In the genomic region with DNA sequence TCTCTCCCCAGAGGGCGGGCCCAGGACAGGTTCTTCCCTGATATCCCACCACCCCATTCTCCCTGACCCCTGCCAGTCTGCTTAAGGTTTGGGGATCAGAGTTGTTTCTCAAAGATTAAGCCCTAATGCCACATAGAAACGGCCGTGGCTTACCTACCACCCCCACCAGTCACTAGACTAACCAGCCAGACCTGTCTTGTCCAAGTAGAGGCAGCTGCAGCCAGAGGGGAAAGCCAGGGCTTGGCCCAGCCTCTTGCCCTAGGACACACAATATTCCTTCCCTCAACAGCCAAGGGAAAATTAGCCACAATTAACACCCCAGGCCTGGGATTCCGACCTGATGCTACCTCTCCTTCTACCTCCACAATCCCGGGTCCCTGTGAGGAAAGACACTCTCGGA, we compare ENCODE assay signal across 1 mouse cellular context.
TF ChIP-seq lines count a peak whose summit lies in the region.

No protein-coding gene starts in this region.

TF ChIP-seq in CH12.LX, 34 proteins besides CTCF, POLR2A, EP300 and RAD21:
- no peak for TF ChIP-seq MXI1 (IDR thresholded peaks at IDR 0.05; ENCODE audit: low read depth, low read length)
- no peak for TF ChIP-seq RCOR1 (conservative IDR thresholded peaks at IDR 0.05; ENCODE audit: low read depth, low read length)
- no peak for TF ChIP-seq ZNF384 (IDR thresholded peaks at IDR 0.05; ENCODE audit: low read depth, low read length)
- TF ChIP-seq UBTF (IDR thresholded peaks at IDR 0.05; ENCODE audit: low read depth, low read length) = no peak
- TF ChIP-seq SIN3A (IDR thresholded peaks at IDR 0.05; ENCODE audit: low read length) = no peak
- TF ChIP-seq MAX (IDR thresholded peaks at IDR 0.05; ENCODE audit: low read length) = no peak
- no peak for TF ChIP-seq MEF2A (IDR thresholded peaks at IDR 0.05; ENCODE audit: borderline replicate concordance, low read depth, low read length)
- no peak for TF ChIP-seq MAFK (IDR thresholded peaks at IDR 0.05; ENCODE audit: insufficient replicate concordance, low read length)
- TF ChIP-seq E2F4 (IDR thresholded peaks at IDR 0.05; ENCODE audit: insufficient replicate concordance, low read depth, low read length) = no peak
- no peak for TF ChIP-seq MYC (IDR thresholded peaks at IDR 0.05; ENCODE audit: low read depth, low read length)
- TF ChIP-seq JUND (conservative IDR thresholded peaks at IDR 0.05; ENCODE audit: low read depth, low read length) = no peak
- TF ChIP-seq CHD1 (IDR thresholded peaks at IDR 0.05; ENCODE audit: low read depth, low read length) = no peak
- TF ChIP-seq ZC3H11A (IDR thresholded peaks at IDR 0.05; ENCODE audit: low read depth, low read length) = no peak
